ENCODE assay signal across 10 mouse cellular contexts in the genomic region with DNA sequence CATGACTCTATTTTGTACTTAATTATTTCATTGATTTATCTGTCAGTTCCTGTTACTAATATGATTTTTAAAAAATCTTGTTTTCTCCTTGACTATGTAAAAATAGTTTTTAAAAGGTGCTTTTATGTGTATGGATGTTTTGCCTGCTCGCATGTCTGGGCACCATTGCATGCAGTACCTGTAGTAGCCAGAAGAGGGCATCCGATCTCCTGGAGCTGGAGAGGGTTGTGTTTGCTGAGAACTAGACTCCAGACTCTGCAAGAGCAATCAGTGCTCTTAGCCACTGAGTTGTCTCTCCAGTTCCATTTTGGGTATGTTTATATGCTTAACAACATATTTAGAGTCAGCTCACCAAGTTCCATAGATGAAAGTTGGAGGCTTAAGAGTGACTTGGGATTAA. TPM values are rescaled to one million over a fixed set of nuclear protein-coding genes. Genes with fewer than 3 reads are reported as not detected.
DNase-seq lines count a peak whose midpoint lies in the region; ATAC-seq and TF ChIP-seq lines count a peak whose summit lies in the region.
"Had no signal": no experiment of that assay in that cellular context is flagged by ENCODE, and none has a peak within 500 bp of the region (broad histone marks: within the 10 kb centered on the region; RNA-seq: fewer than 3 reads in every experiment).

No protein-coding gene starts in this region.

- WGBS in forebrain, embryonic 10.5 days, result 18% methylated on average over 2 of the region's 2 CpGs
- 12% methylated on average over 2 of the region's 2 CpGs for WGBS in forebrain, embryonic 15.5 days
- 7% methylated on average over 2 of the region's 2 CpGs for WGBS in lung, embryonic 14.5 days
- WGBS in stomach, postnatal 0 days, result 8% methylated on average over 2 of the region's 2 CpGs

- no peaks in the 10 kb centered on the region for H3K36me3 ChIP-seq in forebrain, embryonic 10.5 days (replicated peaks)
- H3K36me3 ChIP-seq in forebrain, embryonic 15.5 days, result no peaks in the 10 kb centered on the region
- H3K36me3 ChIP-seq in testis, adult 2 months (ENCODE audit: control insufficient read depth, insufficient read depth, low read length), result no peaks in the 10 kb centered on the region
- no peaks in the 10 kb centered on the region for H3K36me3 ChIP-seq in lung, embryonic 14.5 days (ENCODE audit: insufficient read depth)
- H3K36me3 ChIP-seq in stomach, postnatal 0 days (ENCODE audit: control insufficient read depth, insufficient read depth, low read length), result no peaks in the 10 kb centered on the region
- H3K36me3 ChIP-seq: stomach, embryonic 15.5 days had no signal

- TF ChIP-seq POLR2A in testis, adult 2 months (IDR thresholded peaks at IDR 0.05; ENCODE audit: control insufficient read depth, low read depth, low read length), result no peak

- ATAC-seq in forebrain, embryonic 15.5 days (replicated peaks), result no peak
- ATAC-seq in lung, embryonic 14.5 days (ENCODE audit: insufficient read depth), result no peak
- no peak for ATAC-seq in stomach, postnatal 0 days (ENCODE audit: low FRiP score, low TSS enrichment)

- TF ChIP-seq EP300 in stomach, postnatal 0 days (optimal IDR thresholded peaks at IDR 0.05), result no peak

- H3K9ac ChIP-seq in forebrain, embryonic 15.5 days (replicated peaks), result no peak overlapping the region
- no peak overlapping the region for H3K9ac ChIP-seq in lung, embryonic 14.5 days
- no peak overlapping the region for H3K9ac ChIP-seq in stomach, postnatal 0 days (ENCODE audit: low read length)
- H3K9ac ChIP-seq: stomach, embryonic 15.5 days had no signal

- H3K27me3 ChIP-seq in forebrain, embryonic 10.5 days (ENCODE audit: poor library complexity, severe bottlenecking), result no peaks in the 10 kb centered on the region
- H3K27me3 ChIP-seq in forebrain, embryonic 15.5 days, result no peaks in the 10 kb centered on the region
- H3K27me3 ChIP-seq in testis, adult 2 months (ENCODE audit: control insufficient read depth, insufficient read depth, low read length), result no peaks in the 10 kb centered on the region
- H3K27me3 ChIP-seq in lung, embryonic 14.5 days (ENCODE audit: insufficient read depth, low read length), result no peaks in the 10 kb centered on the region
- H3K27me3 ChIP-seq in stomach, postnatal 0 days (ENCODE audit: control insufficient read depth, insufficient read depth, low read length), result no peaks in the 10 kb centered on the region
- H3K27me3 ChIP-seq: stomach, embryonic 15.5 days had no signal

- peaks cover 12% of the 10 kb centered on the region for H3K4me1 ChIP-seq in forebrain, embryonic 10.5 days
- no peaks in the 10 kb centered on the region for H3K4me1 ChIP-seq in forebrain, embryonic 15.5 days
- H3K4me1 ChIP-seq in testis, adult 2 months (ENCODE audit: control insufficient read depth, insufficient read depth, low read length), result peaks cover 8% of the 10 kb centered on the region
- no peaks in the 10 kb centered on the region for H3K4me1 ChIP-seq in lung, embryonic 14.5 days (ENCODE audit: insufficient read depth)
- no peaks in the 10 kb centered on the region for H3K4me1 ChIP-seq in stomach, postnatal 0 days (replicated peaks; ENCODE audit: control insufficient read depth, insufficient read depth)
- H3K4me1 ChIP-seq: stomach, embryonic 15.5 days had no signal

- TF ChIP-seq CTCF in testis, adult 2 months (IDR thresholded peaks at IDR 0.05; ENCODE audit: control insufficient read depth, insufficient read depth, insufficient replicate concordance, low read depth, low read length), result peak; percentile 78; the same call in 1 of the 2 replicates
- TF ChIP-seq CTCF in lung, embryonic 14.5 days (IDR thresholded peaks at IDR 0.05; ENCODE audit: low read depth), result peak; percentile 88
- TF ChIP-seq CTCF in stomach, postnatal 0 days (IDR thresholded peaks at IDR 0.05; ENCODE audit: low read depth), result peak; percentile 84

- H3K27ac ChIP-seq in forebrain, embryonic 10.5 days, result no peak overlapping the region
- H3K27ac ChIP-seq in forebrain, embryonic 15.5 days (replicated peaks), result no peak overlapping the region
- no peak overlapping the region for H3K27ac ChIP-seq in testis, adult 2 months (ENCODE audit: control insufficient read depth, insufficient read depth, low read depth, low read length)
- no peak overlapping the region for H3K27ac ChIP-seq in lung, embryonic 14.5 days (ENCODE audit: low read depth)
- H3K27ac ChIP-seq in stomach, postnatal 0 days (replicated peaks), result no peak overlapping the region
- H3K27ac ChIP-seq: stomach, embryonic 15.5 days had no signal

- H3K4me2 ChIP-seq in forebrain, embryonic 15.5 days (replicated peaks), result no peak overlapping the region
- H3K4me2 ChIP-seq in lung, embryonic 14.5 days, result no peak overlapping the region
- H3K4me2 ChIP-seq in stomach, postnatal 0 days (replicated peaks; ENCODE audit: low read depth), result no peak overlapping the region
- H3K4me2 ChIP-seq: stomach, embryonic 15.5 days had no signal

- peak; percentile 73 for DNase-seq in forebrain, embryonic 10.5 days (ENCODE audit: extremely low spot score, low spot score)
- no peak for DNase-seq in testis, postnatal 14 days (ENCODE audit: low spot score)
- DNase-seq in embryo, embryonic 10 days (ENCODE audit: low spot score), result peak; percentile 79
- peak; percentile 64 for DNase-seq in kidney, adult 9 months
- DNase-seq in lung, embryonic 14.5 days, result peak; percentile 79
- peak; percentile 68 for DNase-seq in stomach, postnatal 0 days (ENCODE audit: low spot score)

- H3K4me3 ChIP-seq in forebrain, embryonic 10.5 days, result no peak overlapping the region
- no peak overlapping the region for H3K4me3 ChIP-seq in forebrain, embryonic 15.5 days
- no peak overlapping the region for H3K4me3 ChIP-seq in testis, adult 2 months (ENCODE audit: control insufficient read depth, low read depth, low read length)
- H3K4me3 ChIP-seq in lung, embryonic 14.5 days (ENCODE audit: low read depth, low read length), result no peak overlapping the region
- no peak overlapping the region for H3K4me3 ChIP-seq in stomach, postnatal 0 days (ENCODE audit: low read depth, low read length)
- H3K4me3 ChIP-seq: stomach, embryonic 15.5 days had no signal

- H3K9me3 ChIP-seq in forebrain, embryonic 10.5 days, result no peaks in the 10 kb centered on the region
- no peaks in the 10 kb centered on the region for H3K9me3 ChIP-seq in forebrain, embryonic 15.5 days
- H3K9me3 ChIP-seq in lung, embryonic 14.5 days (ENCODE audit: low read depth, low read length), result no peaks in the 10 kb centered on the region
- H3K9me3 ChIP-seq in stomach, postnatal 0 days (ENCODE audit: control insufficient read depth, low read length), result no peaks in the 10 kb centered on the region
- H3K9me3 ChIP-seq: stomach, embryonic 15.5 days had no signal

RNA-seq across cellular contexts. Expression of gene Olfr62, which starts 13.5 kb away (rescaled TPM):
- polyA plus RNA-seq in forebrain, embryonic 10.5 days (2016; fragmentation: Nextera tagmentation; extraction: Ambion mirVana), result not detected in 2 replicates
- not detected in 2 replicates for polyA plus RNA-seq in forebrain, embryonic 15.5 days (2015; fragmentation: Nextera tagmentation; extraction: Ambion mirVana)
- polyA plus RNA-seq in testis, adult 2 months (2012; rRNA removed), result 0.20 and 0.36 TPM in 2 replicates
- polyA plus RNA-seq in lung, embryonic 14.5 days (2014; fragmentation: Nextera tagmentation; extraction: Ambion mirVana), result not detected in 2 replicates
- polyA plus RNA-seq in stomach, postnatal 0 days (2015; fragmentation: Nextera tagmentation; extraction: Ambion mirVana), result not detected in 2 replicates
- polyA plus RNA-seq: limb, embryonic 14.5 days; stomach, embryonic 15.5 days had no signal

RNA-seq across cellular contexts. Expression of gene Ebna1bp2, which starts 24.6 kb away (rescaled TPM):
- polyA plus RNA-seq in forebrain, embryonic 10.5 days (2016; fragmentation: Nextera tagmentation; extraction: Ambion mirVana), result 210 and 221 TPM in 2 replicates
- polyA plus RNA-seq in forebrain, embryonic 15.5 days (2015; fragmentation: Nextera tagmentation; extraction: Ambion mirVana), result 140 and 150 TPM in 2 replicates
- polyA plus RNA-seq in testis, adult 2 months (2012; rRNA removed), result 45.0 and 46.4 TPM in 2 replicates
- 161 and 166 TPM in 2 replicates for polyA plus RNA-seq in lung, embryonic 14.5 days (2014; fragmentation: Nextera tagmentation; extraction: Ambion mirVana)
- 90.4 and 94.5 TPM in 2 replicates for polyA plus RNA-seq in stomach, postnatal 0 days (2015; fragmentation: Nextera tagmentation; extraction: Ambion mirVana)

RNA-seq across cellular contexts. Expression of gene Cfap57, which starts 24.7 kb away (rescaled TPM):
- 0.73 and 0.94 TPM in 2 replicates for polyA plus RNA-seq in forebrain, embryonic 10.5 days (2016; fragmentation: Nextera tagmentation; extraction: Ambion mirVana)
- 0.52 and 0.73 TPM in 2 replicates for polyA plus RNA-seq in forebrain, embryonic 15.5 days (2015; fragmentation: Nextera tagmentation; extraction: Ambion mirVana)
- polyA plus RNA-seq in testis, adult 2 months (2012; rRNA removed), result 53.3 and 55.1 TPM in 2 replicates
- polyA plus RNA-seq in lung, embryonic 14.5 days (2014; fragmentation: Nextera tagmentation; extraction: Ambion mirVana), result 0.12 and 0.22 TPM in 2 replicates
- 1.2 and 1.3 TPM in 2 replicates for polyA plus RNA-seq in stomach, postnatal 0 days (2015; fragmentation: Nextera tagmentation; extraction: Ambion mirVana)

RNA-seq across cellular contexts. Expression of gene Olfr1342, which starts 47.3 kb away (rescaled TPM):
- polyA plus RNA-seq in forebrain, embryonic 10.5 days (2016; fragmentation: Nextera tagmentation; extraction: Ambion mirVana), result not detected in 2 replicates
- 0.06 TPM in 1 of 2 replicates, not detected in the other for polyA plus RNA-seq in forebrain, embryonic 15.5 days (2015; fragmentation: Nextera tagmentation; extraction: Ambion mirVana)
- polyA plus RNA-seq in testis, adult 2 months (2012; rRNA removed), result not detected in 2 replicates
- polyA plus RNA-seq in lung, embryonic 14.5 days (2014; fragmentation: Nextera tagmentation; extraction: Ambion mirVana), result 0.74 and 0.99 TPM in 2 replicates
- not detected in 2 replicates for polyA plus RNA-seq in stomach, postnatal 0 days (2015; fragmentation: Nextera tagmentation; extraction: Ambion mirVana)
- polyA plus RNA-seq: stomach, embryonic 15.5 days had no signal

RNA-seq across cellular contexts. Expression of gene Olfr1341, which starts 58.1 kb away (rescaled TPM):
- not detected in 2 replicates for polyA plus RNA-seq in forebrain, embryonic 10.5 days (2016; fragmentation: Nextera tagmentation; extraction: Ambion mirVana)
- polyA plus RNA-seq in forebrain, embryonic 15.5 days (2015; fragmentation: Nextera tagmentation; extraction: Ambion mirVana), result not detected in 2 replicates
- polyA plus RNA-seq in testis, adult 2 months (2012; rRNA removed), result 0.15 TPM in 1 of 2 replicates, not detected in the other
- polyA plus RNA-seq in lung, embryonic 14.5 days (2014; fragmentation: Nextera tagmentation; extraction: Ambion mirVana), result not detected in 2 replicates
- polyA plus RNA-seq in stomach, postnatal 0 days (2015; fragmentation: Nextera tagmentation; extraction: Ambion mirVana), result not detected in 2 replicates
- polyA plus RNA-seq: limb, embryonic 14.5 days; stomach, embryonic 15.5 days had no signal

Comparison
In these comparisons a context has a peak if more than half of its experiments do, and no peak if none do; other contexts are left out.
1. RNA of gene Cfap57, which starts 24.7 kb away (polyA plus RNA-seq): 53.3 to 55.1 TPM in testis, adult 2 months; 1.2 to 1.3 TPM in stomach, postnatal 0 days, 0.73 to 0.94 TPM in forebrain, embryonic 10.5 days, 0.52 to 0.73 TPM in forebrain, embryonic 15.5 days and 0.12 to 0.22 TPM in lung, embryonic 14.5 days; every median in the first group is over 10 times any median in the second.
2. Peak in every context shown above with its lines, with median percentiles within 50 percentile points of each other: CTCF ChIP-seq.